Mouse (Mus musculus): ENCODE data around the gene 1110004F10Rik. TPM values are rescaled to one million over a fixed set of nuclear protein-coding genes. Genes with fewer than 3 reads are reported as not detected.

The 1110004F10Rik gene
- polyA plus RNA-seq, 1 experiment from 2014 or later = 338 TPM

GRCm38 (mm10) chr7:116137671-116138070, 98.5 kb downstream of the 1110004F10Rik start:
- Histone ChIP-seq H3K4me2 (ENCODE audit: low read depth) (no peak overlapping the region), H3K27me3 (ENCODE audit: control insufficient read depth, insufficient read depth, low read length) (no peaks in the 10 kb centered on the region), H3K9me3 (ENCODE audit: control insufficient read depth, low read length) (no peaks in the 10 kb centered on the region), H3K4me3 (ENCODE audit: low read depth, low read length) (no peak overlapping the region), H3K4me1 (ENCODE audit: control insufficient read depth, insufficient read depth, low read length) (no peaks in the 10 kb centered on the region), H3K36me3 (ENCODE audit: control insufficient read depth, insufficient read depth, low read length) (no peaks in the 10 kb centered on the region), H3K9ac (ENCODE audit: low read length) (no peak overlapping the region), H3K27ac (ENCODE audit: low read depth, low read length) (no peak overlapping the region)
- DNase-seq (ENCODE audit: low spot score) (no peak), ATAC-seq (ENCODE audit: insufficient read depth, low FRiP score, low TSS enrichment) (no peak)
- WGBS = 79% methylated on average over 3 of the region's 3 CpGs

- 96% methylated on average over 6 of the region's 6 CpGs for WGBS
- Histone ChIP-seq H3K27ac (ENCODE audit: low read depth, low read length) (no peak overlapping the region), H3K9ac (ENCODE audit: low read length) (no peak overlapping the region), H3K36me3 (ENCODE audit: control insufficient read depth, insufficient read depth, low read length) (no peaks in the 10 kb centered on the region), H3K4me2 (ENCODE audit: low read depth) (no peak overlapping the region), H3K4me3 (ENCODE audit: low read depth, low read length) (no peak overlapping the region), H3K27me3 (ENCODE audit: control insufficient read depth, insufficient read depth, low read length) (no peaks in the 10 kb centered on the region), H3K4me1 (ENCODE audit: control insufficient read depth, insufficient read depth, low read length) (no peaks in the 10 kb centered on the region), H3K9me3 (ENCODE audit: control insufficient read depth, low read length) (no peaks in the 10 kb centered on the region)
- ATAC-seq (ENCODE audit: insufficient read depth, low FRiP score, low TSS enrichment) (no peak), DNase-seq (ENCODE audit: low spot score) (no peak)
These were observed 105.8 kb downstream of the 1110004F10Rik start for GRCm38 (mm10) chr7:116145030-116145429.

GRCm38 (mm10) chr7:116147114-116147513, 107.9 kb downstream of the 1110004F10Rik start:
- no peak for ATAC-seq (ENCODE audit: insufficient read depth, low FRiP score, low TSS enrichment)
- Histone ChIP-seq H3K9ac (ENCODE audit: low read length) (no peak overlapping the region), H3K36me3 (ENCODE audit: control insufficient read depth, insufficient read depth, low read length) (no peaks in the 10 kb centered on the region)

GRCm38 (mm10) chr7:116149568-116149967, 110.4 kb downstream of the 1110004F10Rik start:
- Histone ChIP-seq H3K27me3 (ENCODE audit: control insufficient read depth, insufficient read depth, low read length) (no peaks in the 10 kb centered on the region), H3K4me2 (ENCODE audit: low read depth) (no peak overlapping the region), H3K27ac (ENCODE audit: low read depth, low read length) (no peak overlapping the region), H3K4me3 (ENCODE audit: low read depth, low read length) (no peak overlapping the region), H3K9ac (ENCODE audit: low read length) (no peak overlapping the region), H3K9me3 (ENCODE audit: control insufficient read depth, low read length) (no peaks in the 10 kb centered on the region), H3K4me1 (ENCODE audit: control insufficient read depth, insufficient read depth, low read length) (no peaks in the 10 kb centered on the region), H3K36me3 (ENCODE audit: control insufficient read depth, insufficient read depth, low read length) (peaks cover 2% of the 10 kb centered on the region; the same call in 1 of the 2 replicates)
- WGBS = 83% methylated on average over 4 of the region's 4 CpGs
- ATAC-seq (ENCODE audit: insufficient read depth, low FRiP score, low TSS enrichment) = no peak
- DNase-seq (ENCODE audit: low spot score) = no peak

More at GRCm38 (mm10) chr7:116147114-116147513, 107.9 kb downstream of the 1110004F10Rik start:
- H3K27me3 ChIP-seq (ENCODE audit: control insufficient read depth, insufficient read depth, low read length) = no peaks in the 10 kb centered on the region
- DNase-seq (ENCODE audit: low spot score) = no peak
- no peak overlapping the region for H3K27ac ChIP-seq (ENCODE audit: low read depth, low read length)
- WGBS = 96% methylated on average over 2 of the region's 2 CpGs
- H3K9me3 ChIP-seq (ENCODE audit: control insufficient read depth, low read length) = no peaks in the 10 kb centered on the region
- no peaks in the 10 kb centered on the region for H3K4me1 ChIP-seq (ENCODE audit: control insufficient read depth, insufficient read depth, low read length)
- no peak overlapping the region for H3K4me2 ChIP-seq (ENCODE audit: low read depth)
- H3K4me3 ChIP-seq (ENCODE audit: low read depth, low read length) = no peak overlapping the region

GRCm38 (mm10) chr7:116153781-116154368, 114.7 kb downstream of the 1110004F10Rik start:
- DNase-seq (ENCODE audit: low spot score) (no peak), ATAC-seq (ENCODE audit: insufficient read depth, low FRiP score, low TSS enrichment) (no peak)
- H3K4me3 ChIP-seq (ENCODE audit: low read depth, low read length) = no peak overlapping the region
- H3K9ac ChIP-seq (ENCODE audit: low read length) = no peak overlapping the region
- H3K27ac ChIP-seq (ENCODE audit: low read depth, low read length) = no peak overlapping the region
- H3K36me3 ChIP-seq (ENCODE audit: control insufficient read depth, insufficient read depth, low read length) = peaks cover 2% of the 10 kb centered on the region; the same call in 1 of the 2 replicates
- H3K9me3 ChIP-seq (ENCODE audit: control insufficient read depth, low read length) = no peaks in the 10 kb centered on the region
- H3K4me1 ChIP-seq (ENCODE audit: control insufficient read depth, insufficient read depth, low read length) = no peaks in the 10 kb centered on the region
- H3K27me3 ChIP-seq (ENCODE audit: control insufficient read depth, insufficient read depth, low read length) = no peaks in the 10 kb centered on the region
- 68% methylated on average over 2 of the region's 2 CpGs for WGBS
- H3K4me2 ChIP-seq (ENCODE audit: low read depth) = no peak overlapping the region

Other genes with a start within 250 kb of the 1110004F10Rik start
- 79.3 and 82.6 TPM in 2 replicates for gene Sox6, start 601 bp upstream of the 1110004F10Rik start, polyA plus RNA-seq (2014; fragmentation: Nextera tagmentation; extraction: Ambion mirVana)
- 0.74 and 1.3 TPM in 2 replicates for gene Gm4353, start 45.2 kb downstream of the 1110004F10Rik start, polyA plus RNA-seq (2014; fragmentation: Nextera tagmentation; extraction: Ambion mirVana)